Mouse (Mus musculus) heart, postnatal 25 days (tissue): ENCODE data around the gene Tmem56. TPM values are rescaled to one million over a fixed set of nuclear protein-coding genes. Genes with fewer than 3 reads are reported as not detected.

Experiments
- DNase-seq: peaks from one replicate; pipeline ENCODE4 v3.0.0; 2022; ENCODE audit warnings: low spot score
- intact Hi-C: fragments of 180-260 bp; cut with DNase I; formaldehyde crosslinking; loops from one replicate; pipeline ENCODE4 v1.15.1; 2025
- total RNA-seq, 2 experiments: library from RNA; stranded (reverse); gene quantifications; 2 replicates each; pipeline ENCODE4 v1.2.3; 2021

Tmem56 gene
- total RNA-seq, 2 experiments from 2014 or later: 0.57 to 1.4 TPM

DNA sequence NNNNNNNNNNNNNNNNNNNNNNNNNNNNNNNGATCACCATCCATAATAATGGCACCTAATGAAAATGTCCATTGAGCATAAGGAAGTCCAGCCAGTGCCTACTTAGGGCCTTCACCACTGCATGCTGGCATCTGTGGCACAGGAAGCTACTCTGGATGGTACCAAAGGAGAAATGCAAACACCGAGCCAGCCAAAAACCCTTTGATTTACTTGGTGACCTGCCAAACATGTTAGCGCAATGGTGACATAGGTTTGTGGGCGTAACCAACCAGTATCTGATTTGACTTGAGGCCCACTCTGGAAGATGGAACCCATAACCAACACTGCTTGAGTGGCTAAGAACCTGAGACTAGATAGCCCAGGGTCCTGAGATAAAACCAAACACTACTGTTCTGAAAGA lies 97.7 kb downstream of the Tmem56 start:
- no peak for DNase-seq
- intact Hi-C loops: no loop called here

DNA sequence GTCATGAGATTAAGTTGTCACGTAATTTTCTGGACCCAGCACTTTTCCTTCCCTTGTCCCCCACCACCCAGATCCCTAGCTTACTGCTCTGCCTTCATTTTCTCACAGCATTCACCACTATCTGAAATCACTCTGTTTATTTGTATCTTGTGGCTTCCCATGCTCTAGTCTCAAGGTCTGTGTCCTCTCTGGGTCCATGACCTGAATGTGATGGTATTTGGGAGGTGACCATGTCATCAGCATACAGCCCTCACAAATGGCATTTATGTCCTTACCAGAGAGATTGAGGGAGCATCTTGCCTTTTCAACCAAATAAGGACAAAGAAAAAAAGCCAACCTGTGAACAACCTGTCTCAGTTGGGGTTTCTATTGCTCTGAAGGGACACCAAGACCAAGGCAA lies 106.9 kb downstream of the Tmem56 start:
- DNase-seq: no peak
- intact Hi-C loops: no loop called here

DNA sequence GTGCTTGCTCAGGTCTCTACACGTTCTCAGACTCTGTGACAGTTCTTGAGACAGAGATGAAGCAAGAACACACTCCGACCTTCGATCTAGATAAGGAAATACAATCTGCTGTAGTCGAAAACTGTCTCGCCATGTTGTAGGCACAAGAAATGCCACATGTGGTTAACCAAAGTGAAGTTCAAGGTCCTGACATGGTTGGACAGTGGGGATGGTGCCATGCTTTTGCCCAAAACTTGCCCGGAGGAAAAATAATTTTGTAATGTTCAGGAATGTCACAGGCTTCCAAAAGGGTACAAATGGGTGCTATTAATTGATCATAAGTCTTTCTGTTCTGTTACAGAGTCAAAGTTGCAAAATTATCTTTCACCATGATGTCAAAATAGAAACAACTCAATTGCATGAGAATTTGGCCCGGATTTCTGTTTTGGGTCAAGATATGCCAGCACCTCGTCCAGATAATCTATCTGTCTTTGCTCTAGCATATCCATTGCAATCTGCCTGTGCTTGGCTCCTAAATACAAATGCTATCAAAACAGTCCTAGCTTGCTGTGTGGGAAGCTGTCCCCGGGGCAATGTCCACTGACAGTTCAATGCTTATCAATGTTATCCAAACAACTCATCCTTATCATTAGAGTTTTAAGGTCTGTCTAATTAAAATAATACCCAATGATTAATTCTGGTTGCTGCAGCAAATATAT lies 108.5 kb downstream of the Tmem56 start:
- intact Hi-C loops: loop anchor here (5.0 kb wide), 2 partner anchors 118 to 133 kb away; partner anchors contain the start of gene Alg14

DNA sequence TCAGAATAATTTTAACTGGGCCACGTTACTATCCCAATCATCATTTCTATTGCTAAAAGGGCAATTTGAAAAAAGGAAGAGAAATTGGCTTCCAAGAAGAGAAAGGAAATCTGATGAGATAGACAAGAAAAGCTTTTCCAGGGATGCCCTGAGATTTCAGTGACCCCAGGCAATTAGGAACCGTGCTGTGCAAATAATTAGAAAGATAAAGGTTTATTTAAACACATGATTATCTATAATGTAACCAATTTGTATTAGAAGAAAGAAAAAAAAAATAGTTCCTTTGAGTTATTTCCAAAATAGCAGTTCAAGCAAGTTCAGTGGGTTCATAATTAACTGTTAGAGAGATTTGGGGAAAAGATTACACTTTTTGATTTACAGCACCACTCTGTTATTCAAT lies 110.2 kb downstream of the Tmem56 start:
- DNase-seq: no peak
- intact Hi-C loops: loop anchor here (5.0 kb wide), 2 partner anchors 120 to 135 kb away; partner anchors contain the start of gene Alg14

More for the DNA sequence above, 108.5 kb downstream of the Tmem56 start:
- no peak for DNase-seq

DNA sequence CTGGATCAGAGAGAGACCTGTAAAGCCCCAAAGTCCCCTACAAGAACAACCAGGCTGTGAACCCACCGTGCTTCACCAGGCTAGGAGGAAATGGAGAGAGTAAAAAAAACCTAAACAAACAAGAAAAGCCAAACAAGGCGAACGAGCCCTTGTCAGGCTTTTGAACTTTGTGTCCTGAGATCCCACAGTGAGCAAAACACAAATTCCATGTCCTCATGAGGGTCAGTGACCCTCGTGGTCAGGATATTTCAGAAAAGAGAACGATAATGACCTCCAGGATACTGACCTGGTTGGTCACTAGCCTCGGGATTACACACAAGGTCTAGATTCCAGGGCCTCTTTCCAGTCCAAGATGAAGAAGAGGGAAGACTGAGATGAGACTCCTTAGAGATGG lies 111.0 kb downstream of the Tmem56 start:
- intact Hi-C loops: loop anchor here (2.0 to 5.0 kb wide), 3 partner anchors 120 to 329 kb away; partner anchors contain the start of gene Alg14
- no peak for DNase-seq

DNA sequence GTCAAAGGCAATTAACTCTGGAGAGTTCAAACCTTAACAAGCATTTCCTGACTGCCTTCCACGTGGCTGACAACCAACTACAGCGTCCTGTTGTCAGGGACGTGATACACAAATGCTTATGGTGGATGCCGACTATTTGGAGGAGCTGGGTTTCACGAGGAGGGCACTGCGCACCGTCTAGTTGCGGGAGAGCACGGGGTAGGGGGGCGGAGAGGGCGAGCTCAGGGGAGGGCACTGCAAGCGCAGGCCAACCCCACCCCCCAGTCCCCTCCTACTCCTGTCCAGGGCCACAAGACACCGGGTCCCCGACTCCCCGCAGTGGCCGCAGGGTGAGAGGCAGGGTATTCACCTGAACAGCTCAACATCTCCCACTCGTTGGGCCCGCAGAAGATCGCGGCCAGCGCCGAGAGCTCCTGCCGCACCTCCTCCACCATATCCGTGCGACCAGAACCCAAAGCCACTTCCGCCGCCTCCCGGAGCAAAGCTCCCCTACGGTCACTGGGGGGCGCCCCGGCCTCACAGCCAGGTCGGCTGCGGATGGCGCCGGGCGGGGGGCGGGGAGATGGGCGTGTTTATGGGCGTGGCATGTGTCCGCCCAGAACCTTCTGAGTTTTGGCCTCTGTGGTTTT lies 111.5 kb downstream of the Tmem56 start, which contains the start of gene Rwdd3:
Rwdd3 (minus strand) TSS at position 453 of the 629 bp plus-strand sequence.
- peak; percentile 80 for DNase-seq
- intact Hi-C loops: loop anchor here (2.0 to 5.0 kb wide), 3 partner anchors 121 to 329 kb away; partner anchors contain the start of gene Alg14

DNA sequence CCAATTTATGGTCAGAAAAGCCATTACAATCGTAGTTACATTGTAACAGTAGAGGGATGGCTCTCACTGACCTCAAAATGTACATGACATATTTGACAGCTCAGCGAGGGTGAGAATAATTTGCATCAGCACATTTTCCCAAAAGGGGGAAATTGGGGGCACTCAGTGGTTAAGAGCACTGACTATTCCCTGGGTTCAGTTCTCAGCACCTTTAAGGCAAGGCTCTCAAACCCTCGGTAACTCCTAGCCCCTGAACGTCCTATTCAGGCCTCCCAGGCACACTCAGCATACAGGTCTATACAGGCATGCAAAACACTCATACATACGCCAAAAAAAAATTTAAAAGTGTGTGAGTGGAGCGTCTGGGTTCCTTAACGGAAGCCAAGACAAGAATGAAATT lies 112.3 kb downstream of the Tmem56 start:
- no peak for DNase-seq

DNA sequence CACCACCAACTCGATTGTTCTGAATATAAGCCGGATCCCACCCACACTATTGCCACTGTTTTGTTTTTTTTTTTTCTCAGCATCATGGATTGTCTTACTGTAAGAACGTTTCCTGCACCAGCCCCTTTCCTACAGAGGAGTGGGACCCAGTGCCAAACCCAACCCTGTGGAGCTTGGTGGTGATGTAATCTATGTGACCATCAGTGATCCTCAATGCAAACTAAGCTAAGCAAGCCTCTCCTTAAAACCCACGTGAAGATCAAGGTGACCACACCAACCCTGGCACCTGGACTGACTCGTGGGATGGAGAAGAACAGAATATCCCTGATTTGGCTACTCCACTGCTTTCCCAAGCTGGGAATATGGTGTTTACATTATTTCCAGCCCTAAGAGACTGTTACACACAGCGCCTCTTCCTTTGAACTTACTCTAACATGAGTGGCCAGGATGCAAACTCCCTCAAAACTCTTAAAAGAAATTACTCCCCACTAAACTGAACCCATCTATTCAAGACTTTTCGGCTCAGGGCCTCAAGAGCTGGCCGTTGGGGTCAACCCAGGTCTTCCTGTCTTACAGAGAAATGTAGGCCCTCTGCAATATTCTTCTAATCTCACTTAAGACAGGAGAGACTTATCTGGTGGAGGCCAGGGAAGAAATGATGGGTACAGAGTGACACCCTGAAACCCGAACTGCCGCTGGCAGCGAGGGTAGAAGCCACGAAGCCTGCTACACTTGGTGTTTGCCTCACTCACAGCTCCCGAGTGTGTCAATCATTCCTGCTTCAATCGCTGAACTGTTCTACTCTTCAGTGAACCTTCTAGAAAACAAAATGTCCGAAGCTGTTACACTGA lies 113.6 kb downstream of the Tmem56 start:
- DNase-seq: no peak
- intact Hi-C loops: no loop called here

More for the DNA sequence above, 112.3 kb downstream of the Tmem56 start:
- intact Hi-C loops: loop anchor here (2.0 to 5.0 kb wide), 3 partner anchors 122 to 330 kb away; partner anchors contain the start of gene Alg14

DNA sequence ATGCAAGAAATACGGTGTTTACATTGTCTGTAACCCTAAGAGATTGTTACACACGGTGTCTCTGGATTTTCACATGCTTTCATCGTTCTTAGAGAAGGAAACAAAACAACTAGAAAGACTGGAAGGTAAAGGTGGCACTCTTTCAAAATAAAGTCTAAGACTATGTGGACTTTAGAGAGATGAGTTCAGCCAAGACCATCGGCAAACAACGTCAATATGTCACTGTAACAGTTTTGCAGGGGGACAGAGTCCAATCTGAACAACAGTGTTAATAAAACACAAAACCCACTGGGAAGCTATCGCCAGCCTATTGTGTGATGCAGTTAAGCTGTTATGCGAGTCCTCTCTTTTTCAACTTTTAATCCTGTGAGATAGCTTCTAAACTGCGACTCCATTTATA lies 114.3 kb downstream of the Tmem56 start:
- intact Hi-C loops: no loop called here
- DNase-seq: no peak

DNA sequence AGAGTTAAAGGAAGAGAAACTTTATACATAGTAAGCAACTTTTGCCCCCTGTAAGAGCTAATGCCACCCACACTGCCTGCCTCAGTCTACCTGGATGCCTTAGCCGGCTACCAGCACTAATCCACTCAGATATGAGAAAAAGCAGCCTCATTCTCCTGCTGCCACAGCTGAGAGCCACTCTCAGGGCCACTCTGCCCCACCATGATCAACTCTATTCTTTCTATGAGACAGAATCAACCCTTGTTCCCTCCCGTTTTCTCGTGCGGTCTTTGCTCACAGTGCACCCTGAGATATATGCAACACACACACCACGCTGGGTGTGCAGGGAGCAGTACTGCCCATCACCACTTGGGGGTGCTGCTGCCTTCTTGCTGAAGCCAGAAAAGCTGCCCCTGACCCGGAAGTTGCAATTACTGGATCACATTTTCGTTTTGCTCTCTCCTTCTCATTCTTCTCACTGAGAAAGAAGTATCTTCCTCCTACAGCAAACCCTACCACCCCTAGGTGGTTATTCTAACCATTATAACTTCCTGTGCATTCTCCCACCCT lies 119.6 kb downstream of the Tmem56 start:
- no peak for DNase-seq
- intact Hi-C loops: no loop called here

DNA sequence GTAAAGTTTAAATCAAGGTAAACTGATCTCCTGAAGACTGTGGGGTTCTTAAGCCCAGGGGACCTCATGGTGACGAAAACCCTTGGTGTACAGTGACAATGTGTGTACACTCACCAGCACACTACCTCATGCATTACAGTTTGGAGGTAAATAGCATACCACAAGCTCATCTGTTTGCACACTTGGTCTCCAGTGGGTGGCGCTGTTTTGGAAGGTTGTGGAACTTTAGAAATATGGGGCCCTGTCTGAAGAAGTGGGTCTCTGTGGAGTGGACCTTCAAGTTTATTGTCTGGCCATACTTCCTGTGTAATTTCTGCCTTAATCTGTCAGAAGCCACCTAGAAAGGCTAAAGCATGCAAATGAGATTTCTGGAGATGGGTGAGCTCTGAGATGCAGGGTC lies 121.2 kb downstream of the Tmem56 start:
- intact Hi-C loops: no loop called here
- DNase-seq: no peak

DNA sequence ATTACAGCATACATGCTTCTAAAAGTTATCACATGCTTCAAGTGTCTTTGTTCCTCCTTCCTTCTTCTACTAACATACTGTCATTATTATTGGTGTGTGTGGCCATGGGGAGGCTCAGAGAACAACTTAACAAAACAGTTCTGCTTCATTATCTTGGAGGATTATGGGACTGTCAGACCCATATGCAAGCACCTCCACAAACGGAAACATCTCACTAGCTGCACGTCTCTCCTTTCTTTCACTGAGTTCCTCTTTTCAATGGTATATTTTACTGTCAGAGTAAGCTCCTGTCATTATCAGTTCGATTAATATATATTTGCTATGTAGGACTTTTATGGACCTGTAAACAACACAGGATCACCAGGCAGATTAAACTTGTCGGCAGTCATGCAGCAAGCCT lies 122.5 kb downstream of the Tmem56 start:
- intact Hi-C loops: no loop called here
- DNase-seq: no peak

DNA sequence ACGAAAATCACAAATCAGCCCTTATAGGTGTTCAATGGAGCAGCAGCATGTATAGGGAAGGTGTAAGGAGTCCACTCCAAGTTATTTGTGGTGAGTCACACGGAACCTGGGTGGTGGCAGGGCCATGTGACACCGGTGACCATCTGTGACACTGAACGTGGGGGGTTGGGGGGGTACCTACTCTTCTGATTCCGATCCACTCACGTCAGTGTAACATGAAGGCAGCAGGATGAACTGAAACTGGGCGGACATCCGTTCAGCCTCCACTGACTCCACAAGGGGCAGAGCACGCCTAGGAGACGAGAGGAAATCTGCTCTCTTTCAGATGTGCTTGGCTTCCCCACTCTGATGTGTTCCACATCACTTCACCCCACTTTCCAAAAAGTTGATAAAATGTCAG lies 123.3 kb downstream of the Tmem56 start:
- intact Hi-C loops: no loop called here
- DNase-seq: no peak

DNA sequence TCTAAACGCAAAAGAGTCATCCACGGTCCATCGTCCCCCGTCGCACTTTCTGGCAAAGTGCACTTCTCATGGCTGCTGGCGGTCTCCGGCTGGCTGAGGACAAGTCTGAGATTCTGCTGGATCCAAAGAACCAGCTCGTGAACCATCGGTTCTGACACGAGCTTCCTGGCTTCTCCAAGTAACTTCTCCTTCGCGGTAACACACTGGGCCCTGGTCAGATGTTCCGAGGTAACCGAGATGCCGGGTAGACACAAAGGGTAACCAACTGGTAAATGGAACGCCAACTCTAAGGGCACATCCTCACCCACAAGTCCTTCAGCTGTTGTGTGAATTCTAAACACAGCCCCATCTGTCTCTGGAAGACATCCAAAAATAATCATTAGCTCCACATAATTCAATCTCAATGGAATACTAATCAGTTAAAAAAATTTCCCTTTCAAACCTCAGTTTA lies 124.0 kb downstream of the Tmem56 start:
- no peak for DNase-seq
- intact Hi-C loops: no loop called here

DNA sequence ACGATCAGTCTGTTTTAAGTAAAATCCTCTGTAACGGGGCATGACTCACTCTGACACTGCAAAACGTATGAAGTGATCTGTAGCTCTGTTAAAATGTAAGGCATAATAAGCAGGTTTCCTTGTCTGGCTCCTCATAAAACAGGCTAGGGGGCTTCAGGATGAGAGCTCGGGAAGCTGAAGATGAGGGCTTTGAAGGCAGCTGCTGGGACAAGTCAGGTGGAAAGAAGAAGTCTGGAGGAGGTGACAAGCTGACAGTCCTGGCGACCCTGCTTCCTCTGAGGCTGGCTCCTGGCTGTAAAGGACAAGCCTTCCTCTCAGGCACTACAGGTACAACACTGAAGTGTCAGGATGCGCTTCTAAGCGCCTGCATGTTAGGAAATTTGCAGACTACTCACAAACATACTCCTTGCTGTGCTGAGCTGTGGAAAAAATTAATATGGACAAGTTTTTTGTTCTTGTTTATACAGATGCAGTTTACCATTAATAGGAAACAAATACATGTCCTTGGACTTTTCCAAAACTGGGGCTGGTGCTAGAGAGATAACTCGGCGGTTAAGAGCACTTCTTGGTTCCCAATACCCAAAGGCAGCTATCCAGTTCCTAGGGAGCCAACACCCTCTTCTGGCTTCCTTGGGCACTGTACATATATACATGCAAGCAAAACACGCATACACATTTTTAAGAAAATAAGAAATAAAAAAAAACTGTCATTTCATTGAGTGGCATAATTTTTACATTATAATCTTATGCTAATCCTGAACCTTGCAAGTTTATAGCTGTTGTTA lies 125.2 kb downstream of the Tmem56 start:
- intact Hi-C loops: no loop called here
- DNase-seq: no peak

DNA sequence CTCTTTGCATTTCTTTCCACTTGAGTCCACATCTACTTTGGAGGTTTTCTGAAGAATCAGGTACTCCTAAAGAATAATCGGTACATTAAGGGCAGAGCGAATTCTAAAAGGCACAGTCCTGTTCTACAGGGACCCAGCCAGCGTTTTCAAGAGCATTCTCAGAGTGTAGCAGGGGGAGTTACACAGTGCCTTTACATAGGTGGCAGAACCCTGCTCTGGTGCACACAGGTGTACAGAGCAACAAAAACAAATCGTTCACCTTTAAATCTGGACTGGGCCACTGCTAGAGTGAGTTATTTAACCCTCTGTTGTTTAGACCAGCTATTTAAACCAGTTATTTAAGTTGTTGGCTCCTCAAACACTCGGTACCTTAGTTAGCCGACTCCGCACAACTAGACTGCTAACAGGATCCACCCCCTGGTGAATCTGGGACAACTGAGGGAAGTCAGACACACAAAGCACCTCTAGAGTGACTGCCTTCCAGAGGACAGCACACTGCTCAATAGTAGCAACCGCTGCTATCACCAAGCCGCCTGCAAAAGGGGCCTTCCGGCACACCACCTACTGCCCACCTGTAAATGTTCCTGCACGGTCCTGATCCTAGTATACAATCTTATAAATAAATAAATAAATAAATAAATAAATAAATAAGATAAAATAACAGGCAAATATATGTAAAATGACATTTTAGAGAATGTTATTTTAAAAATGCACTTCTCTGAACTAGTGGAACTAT lies 126.3 kb downstream of the Tmem56 start:
- DNase-seq: no peak
- intact Hi-C loops: no loop called here

DNA sequence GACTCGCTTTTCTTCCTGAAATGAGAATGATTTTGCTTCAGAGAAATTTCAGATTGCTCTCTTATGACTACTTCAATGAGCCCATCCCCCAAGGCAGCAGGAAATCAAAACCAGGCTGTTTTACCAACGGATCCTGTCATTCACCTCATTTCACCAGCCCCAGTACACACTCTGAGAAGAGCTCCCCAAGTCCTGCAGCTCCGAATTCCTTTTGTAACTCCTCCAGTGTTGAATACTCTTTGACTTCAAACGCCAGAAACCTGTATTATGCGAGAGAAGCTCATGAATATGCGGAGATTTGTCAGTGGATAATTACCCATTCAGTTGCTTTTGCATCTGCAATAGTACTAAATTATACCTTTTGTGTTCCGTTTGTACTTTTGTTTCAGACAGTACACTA lies 126.9 kb downstream of the Tmem56 start:
- intact Hi-C loops: no loop called here

More for the DNA sequence above, 126.9 kb downstream of the Tmem56 start:
- DNase-seq: no peak
